Mouse (Mus musculus): ENCODE measurements around the gene Myzap.
"Not testable (repeated sequence)": the region's sequence is repeated elsewhere in the genome, so short reads cannot be mapped to it uniquely, and the experiment has no call there.

Gene Myzap

DNA sequence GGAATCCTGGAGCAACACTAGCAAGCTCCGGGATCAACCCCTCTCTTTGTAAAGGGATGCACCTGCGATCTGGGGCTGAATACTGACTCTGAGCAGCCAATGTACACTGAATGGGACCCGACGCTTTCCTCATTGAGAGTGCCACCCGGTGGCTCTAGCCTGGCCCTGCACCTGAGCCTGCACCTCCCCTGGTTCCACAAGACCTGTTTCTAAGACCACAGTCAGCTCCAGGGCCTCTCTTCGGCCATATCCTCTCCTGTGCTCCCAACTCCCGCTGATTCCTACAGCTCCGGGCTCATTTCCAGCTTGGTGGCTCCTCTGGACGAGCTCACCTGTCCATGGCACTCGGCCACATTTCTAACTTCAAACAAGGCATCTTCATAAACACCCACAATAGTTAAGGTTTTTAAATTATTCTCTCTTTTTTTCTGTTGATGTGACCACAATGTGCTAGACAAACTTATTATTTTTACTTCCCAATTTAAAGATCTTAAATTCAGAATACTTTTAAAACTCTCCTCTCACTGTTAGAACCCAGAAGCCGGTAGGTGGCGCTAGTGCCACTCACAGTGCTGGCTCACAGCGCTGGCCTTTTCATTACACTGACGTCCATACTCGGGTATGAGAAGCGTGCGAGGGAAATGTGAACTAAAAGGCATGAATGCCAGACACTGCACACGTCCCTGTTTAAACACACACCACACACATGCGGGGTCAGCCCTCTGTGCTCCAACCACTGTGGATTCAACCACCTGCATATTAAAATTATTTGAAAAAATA, 48.5 kb downstream of the Myzap start:
- peak; percentile 47 for DNase-seq (ENCODE audit: low spot score)

DNA sequence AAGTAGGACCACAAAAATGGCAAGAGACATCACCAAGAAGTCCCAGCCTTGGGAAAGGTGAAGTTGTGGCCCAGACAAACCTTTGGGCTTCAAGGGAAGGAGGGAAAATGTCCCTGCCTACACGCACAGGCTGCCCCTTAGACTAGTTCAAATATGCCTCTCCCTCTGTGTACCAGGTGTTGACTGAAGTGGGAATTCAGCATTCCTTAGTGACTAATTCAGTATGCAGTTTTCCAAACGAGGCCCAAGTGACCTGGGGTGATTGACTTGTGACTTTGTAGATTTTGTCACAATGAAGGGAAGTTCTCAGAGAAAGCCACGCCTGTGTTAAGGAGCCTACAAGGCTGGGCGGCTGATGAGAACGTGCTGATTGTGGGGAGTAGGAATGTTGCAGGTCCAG, 49.9 kb downstream of the Myzap start:
- DNase-seq (ENCODE audit: low spot score), result no peak

DNA sequence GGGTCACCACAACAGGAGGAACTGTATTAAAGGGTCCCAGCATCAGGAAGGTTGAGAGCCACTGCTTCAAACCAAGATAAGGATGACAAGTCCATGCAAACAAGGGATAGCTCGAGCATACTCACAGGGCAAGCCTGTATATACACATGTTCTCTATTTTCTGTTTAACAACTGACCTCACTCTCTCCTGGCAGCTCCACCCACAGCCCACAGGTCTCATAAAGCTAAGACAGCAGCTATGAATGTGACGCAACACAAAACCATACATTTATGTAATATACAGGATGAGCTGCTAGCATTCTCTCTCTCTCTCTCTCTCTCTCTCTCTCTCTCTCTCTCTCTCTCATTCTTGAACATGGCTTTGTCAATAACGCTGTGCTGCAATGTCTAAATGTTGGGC, 51.4 kb downstream of the Myzap start:
- no peak for DNase-seq (ENCODE audit: low spot score)

DNA sequence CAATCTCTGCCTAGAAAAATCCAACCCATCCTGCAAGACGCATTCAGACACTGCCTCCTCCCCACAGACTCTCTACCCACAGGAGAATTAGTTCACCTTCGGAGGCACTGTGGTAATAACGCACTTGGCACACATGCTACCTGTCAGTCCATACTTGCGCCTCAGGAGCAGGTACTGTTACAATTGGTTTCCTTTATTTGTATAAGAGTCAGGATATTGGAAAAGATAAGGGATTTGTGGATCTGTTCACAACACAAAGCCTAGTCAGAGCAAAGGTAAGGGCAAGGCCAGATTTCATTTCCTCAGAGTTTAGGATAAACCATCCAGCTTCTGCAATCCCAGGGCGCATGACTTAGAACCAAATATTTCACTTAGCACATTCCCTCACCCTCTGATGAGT, 56.4 kb downstream of the Myzap start:
- DNase-seq (ENCODE audit: low spot score), result no peak

DNA sequence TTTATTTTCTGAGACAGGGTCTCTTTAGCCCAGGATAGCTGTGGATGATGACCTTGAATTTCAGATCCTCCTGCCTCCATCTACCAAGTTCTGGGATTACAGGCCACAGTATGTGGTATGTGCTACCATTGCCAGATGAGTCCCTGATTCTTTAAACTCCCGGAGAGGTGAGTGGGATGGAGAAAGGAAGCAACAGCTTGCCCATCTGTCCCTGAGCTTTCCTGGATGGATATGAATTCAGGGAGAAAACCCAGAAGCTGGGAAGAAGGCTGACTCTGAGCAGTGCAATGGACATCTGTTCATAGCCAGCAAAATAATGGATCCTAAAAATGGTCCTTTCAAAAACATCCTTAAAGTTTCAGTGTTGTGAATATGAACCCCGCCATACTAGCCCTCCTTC, 57.1 kb downstream of the Myzap start:
- no peak for DNase-seq (ENCODE audit: low spot score)

DNA sequence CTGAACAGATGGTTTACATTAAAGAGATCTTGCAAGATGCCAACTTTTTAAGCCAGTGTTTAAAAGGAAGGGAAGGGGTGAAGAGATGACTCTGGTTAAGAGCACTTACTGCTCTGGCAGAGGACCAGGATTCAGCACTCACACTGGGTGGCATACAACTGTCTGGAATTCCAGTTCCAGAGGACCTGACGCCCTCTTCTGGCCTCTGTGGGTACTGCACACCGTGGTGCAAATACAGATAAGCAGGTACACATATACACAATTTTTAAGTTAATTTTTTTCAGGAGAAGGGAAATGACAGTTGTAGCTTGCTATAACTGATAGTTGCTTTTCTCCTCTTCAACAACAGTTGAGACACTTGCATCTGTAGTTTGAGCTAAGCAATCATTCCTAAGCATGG, 62.2 kb downstream of the Myzap start:
- no peak for DNase-seq (ENCODE audit: low spot score)

DNA sequence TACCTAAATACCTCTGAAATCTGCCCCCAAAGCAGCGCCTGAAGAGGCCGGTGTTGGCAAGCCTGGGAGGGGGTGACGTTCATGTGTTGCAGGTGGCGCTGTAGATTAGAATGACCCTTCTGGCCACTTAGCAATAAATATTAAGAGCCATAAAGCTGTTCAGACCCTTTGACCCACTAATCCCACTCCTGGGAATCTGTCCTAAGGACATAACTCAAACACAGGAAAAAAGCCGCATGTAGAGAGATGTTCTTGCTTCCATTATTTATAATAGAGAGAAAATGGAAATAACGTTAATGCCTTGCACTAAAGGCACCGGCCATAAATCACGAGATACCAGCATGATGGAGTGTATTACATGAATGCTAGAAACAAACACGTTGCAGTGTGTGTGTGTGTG, 64.7 kb downstream of the Myzap start:
- no peak for DNase-seq (ENCODE audit: low spot score)

DNA sequence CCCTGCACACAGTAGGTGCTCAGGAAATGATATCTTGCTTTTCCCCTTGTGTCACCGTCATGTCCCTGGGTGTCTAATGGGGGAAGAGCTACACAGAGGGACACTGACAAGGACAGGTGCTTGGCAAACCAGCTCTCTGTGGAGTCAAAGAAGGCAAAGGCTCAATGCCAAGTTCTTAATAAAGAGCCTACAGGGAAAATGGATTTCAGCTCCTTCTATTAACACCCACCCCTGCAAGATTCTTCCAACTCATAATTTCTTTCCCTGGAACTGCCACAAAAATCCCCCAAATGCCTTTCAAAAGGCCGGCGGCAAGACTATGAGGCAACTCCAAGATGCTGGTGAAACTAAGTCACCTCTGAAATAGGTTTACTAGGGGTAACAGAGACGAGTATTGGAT, 68.3 kb downstream of the Myzap start:
- no peak for DNase-seq (ENCODE audit: low spot score)

DNA sequence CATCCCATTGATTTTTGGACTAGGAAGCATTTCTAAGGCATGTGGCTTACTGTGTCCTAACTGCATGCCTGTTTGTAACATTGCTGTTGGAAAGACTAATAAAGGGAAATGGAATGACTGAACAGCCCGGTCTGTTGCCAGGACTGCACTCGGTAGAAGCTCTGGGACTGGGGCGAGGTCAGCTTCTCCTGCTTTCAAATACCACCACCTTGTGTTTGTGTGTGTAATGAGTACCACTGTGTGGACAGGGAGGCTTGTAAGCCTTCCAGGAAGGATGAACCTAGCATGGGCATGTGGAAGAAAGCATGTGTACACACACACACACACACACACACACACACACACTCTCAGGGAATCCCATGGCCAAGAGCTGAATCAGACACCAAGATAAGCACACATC, 72.3 kb downstream of the Myzap start:
- no peak for DNase-seq (ENCODE audit: low spot score)

DNA sequence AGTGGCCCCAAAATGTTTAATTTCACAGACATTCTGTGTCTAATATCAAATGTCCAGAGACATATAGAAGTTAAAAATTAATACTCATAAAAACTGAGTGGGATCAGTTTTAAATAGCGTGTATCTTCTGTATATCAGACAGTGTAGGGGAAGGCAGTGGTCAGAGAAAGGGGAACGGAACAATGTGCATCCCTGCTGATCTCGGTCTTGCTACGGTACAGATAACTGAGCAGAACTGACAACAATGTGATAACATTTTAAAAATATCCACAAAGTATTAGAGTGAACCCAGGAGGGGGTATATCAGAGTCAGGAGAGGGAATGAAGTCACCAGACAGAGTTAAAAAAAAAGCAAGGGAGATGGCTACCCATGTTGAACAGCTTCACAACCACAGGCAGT, 74.7 kb downstream of the Myzap start:
- DNase-seq (ENCODE audit: low spot score), result no peak

DNA sequence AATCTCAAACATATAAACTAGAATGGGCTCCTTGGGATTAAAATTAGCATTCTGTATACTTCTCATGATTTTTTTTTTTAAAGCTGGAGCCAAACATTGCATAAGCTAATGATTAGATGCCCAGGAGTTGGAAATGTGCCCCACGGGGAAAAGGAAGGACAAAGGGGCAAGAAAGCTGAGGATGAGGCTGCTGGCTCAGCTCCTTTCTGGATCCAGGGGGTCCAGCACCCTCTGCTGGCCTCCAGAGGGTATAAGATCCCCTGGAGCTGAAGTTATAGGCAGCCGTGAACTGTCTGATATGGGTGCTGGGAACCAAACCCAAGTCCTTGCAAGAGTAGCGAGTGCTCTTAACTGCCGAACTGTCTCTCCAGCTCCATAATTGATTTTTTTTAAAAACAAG, 76.3 kb downstream of the Myzap start:
- DNase-seq (ENCODE audit: low spot score), result no peak

DNA sequence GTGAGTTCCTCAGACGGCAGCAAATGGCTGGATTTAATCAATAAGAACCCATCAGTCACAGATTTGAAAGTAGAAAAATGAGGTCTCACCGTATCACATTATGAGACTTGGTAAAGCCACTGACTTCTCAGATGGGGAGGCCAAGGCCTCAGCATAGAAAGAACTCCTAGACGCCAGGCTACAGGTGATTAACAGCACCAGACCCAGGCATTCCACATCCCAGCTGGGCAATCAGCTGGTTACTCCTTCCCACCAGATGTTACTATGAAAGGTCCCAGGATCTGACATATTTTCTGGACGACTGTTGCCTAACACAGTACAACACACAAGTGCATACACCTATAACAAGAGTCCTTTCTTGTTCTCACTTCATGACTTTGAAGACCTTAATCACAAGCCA, 78.6 kb downstream of the Myzap start:
- DNase-seq (ENCODE audit: low spot score), result no peak

DNA sequence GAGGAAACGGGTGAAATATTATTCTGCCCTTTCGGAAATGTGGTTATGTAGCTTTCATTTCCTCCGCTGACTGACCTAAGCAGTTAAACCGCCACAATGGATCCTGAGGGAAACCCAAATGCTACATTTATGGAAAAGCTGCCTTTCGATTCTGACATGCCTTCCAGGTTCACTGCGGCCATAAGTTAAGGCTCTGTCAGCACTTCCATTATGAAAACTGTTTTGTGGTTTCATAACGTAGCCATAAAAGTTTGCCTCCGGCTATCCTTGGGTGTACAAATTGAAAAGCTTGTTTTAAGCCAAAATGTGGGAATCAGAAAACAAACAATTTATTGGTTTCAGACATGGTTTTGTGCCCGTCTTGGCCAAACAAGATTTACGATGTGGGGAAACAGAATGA, 79.3 kb downstream of the Myzap start:
- DNase-seq (ENCODE audit: low spot score), result no peak

DNA sequence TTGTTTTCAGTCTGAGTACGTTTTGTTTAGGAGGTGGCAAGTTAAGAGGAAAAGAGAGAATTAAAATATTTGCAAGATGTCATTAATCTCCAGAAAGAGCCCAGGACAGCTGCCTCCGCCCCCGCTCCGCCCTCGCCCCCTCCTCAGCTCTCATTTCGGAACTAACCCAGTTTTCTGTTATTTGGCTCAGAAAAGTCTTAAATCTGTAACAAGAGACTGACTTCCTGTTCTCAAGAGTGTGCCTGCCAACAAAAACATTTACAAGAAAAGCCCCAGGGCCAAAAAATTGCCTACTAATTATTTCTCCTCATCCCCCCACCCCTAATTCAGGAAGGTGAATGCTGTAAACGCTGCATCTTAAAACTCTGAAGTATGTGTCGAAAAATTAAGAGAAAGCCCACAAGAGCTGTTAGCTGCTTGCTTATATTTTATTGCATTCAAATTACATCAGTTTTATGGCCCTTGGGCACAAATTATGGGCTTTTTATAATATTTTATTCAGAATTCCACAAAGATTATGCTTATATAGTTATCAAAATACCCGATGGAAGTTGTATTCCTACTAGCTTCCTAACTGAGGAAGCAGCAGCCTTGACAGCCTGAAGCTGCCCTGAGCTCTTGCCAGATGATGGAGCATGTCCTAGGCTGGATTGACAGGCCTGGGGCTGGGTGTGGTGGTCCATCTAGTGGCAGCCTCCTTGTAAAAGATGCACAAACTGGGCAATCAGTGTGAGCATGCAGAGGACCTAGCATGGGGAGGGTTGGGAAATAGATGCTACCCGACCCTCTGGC, 93.6 kb downstream of the Myzap start:
- DNase-seq (ENCODE audit: low spot score), result no peak

DNA sequence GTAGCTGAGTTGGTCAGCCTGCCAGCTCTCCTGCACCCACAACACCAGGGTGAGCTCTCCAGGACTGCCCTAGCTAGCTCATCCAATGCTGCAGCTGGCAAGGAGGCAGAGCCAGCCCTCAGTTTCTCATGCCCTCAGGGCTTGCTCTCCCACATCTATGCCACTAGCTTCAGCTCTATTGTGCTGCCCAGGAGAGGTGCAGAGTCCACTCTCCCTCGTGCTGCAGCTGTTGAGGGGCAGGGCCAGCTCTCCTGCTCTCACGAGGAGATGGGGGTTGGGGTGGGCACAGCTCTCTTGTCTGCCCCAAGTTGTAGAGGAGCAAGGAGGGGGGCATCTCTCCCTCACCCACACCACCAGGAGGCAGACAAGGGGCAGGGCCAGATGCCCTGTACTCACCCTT, 95.5 kb downstream of the Myzap start:
- DNase-seq (ENCODE audit: low spot score), result no peak

DNA sequence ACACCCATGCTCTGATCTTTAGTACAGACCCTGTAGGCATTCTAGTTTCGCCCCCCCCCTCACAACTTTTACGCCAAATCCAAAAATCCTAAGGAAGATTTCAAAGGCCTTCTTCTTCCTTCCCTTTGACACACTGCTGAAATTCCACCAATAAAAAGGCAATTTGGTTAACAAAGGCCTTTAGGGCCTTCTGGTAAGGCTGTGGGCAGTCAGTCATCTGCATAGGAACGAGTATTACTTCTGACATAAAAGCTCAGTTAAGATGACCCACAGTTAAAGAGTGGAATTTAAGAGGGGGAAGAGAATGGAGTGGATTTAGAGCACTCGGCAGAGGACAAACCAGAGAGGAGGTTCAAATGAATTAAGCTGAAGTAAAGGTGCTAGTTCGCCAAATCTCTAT, 98.4 kb downstream of the Myzap start:
- no peak for DNase-seq (ENCODE audit: low spot score)

DNA sequence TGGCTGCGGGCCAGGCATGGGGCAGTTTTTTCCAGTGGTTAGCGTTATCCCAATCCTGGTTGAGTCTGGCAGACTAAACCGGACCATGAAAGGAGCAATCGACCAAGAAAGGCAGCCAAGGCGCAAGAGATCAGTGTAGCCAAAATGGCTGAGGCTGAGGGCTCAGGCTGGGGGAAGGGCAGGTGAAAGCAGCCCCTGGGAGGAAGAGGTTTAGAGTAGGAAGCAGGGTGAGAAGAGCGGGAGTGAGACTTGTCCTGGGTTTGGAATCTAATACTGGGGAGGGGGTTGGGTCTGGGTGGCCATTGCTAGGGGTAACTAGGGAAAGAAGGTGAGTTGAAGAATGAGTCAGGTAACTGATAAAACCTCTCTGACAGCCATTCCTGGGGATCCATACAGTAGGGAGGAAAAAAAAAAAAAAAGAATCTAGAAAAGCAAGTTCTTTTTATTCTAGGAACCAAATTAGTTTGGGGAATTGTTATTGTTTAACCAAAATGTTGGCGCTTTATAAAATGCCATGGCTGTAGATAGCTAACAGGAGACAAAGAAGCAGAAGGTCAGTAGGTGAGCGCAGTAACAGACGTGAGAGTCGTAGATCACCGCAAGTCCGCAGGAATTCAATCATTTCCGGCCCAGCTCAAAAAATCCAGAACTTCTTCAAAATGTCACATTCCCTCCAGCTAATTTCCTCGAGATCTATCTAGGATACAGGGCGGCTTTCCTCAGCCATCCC, 99.7 kb downstream of the Myzap start:
- no peak for DNase-seq (ENCODE audit: low spot score)

DNA sequence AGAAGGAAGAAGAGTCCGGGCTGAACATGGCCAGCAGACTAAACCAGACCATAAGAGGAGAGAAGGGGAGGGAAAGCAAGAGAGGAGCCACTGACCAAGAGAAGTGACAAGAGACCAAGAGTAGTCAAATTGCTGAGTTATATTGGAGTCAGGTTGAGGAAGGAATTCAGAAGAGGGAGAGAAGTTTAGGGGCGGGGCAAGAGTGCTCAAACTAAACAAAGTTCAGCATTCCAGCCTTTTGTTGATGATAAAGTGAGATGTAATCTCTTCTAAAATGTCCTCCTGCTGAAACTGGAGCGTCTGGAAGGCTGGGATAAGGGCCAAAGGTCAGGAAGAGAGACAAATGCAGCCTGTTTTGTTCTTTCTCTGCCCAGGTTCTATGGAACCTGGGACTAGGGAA, 102.1 kb downstream of the Myzap start:
- DNase-seq (ENCODE audit: low spot score), result no peak

DNA sequence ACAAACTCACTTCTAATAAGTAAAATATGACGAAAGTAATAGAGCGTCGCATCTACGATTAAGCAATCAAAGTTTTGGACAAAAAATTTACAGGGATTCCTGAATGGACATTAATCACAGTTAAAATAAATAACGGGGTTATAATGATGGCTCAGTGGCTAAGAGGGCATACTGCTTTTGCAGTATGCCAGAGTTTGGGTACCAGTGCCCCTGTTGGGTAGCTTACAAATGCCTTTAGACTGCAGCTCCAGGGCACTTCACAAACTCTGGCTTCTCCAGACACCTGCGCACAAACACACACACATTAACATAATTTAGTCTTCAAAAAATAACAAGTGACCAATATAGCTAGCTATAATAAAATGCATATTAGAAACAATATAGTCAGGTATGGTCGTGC, 106.0 kb downstream of the Myzap start:
- no peak for DNase-seq (ENCODE audit: low spot score)

DNA sequence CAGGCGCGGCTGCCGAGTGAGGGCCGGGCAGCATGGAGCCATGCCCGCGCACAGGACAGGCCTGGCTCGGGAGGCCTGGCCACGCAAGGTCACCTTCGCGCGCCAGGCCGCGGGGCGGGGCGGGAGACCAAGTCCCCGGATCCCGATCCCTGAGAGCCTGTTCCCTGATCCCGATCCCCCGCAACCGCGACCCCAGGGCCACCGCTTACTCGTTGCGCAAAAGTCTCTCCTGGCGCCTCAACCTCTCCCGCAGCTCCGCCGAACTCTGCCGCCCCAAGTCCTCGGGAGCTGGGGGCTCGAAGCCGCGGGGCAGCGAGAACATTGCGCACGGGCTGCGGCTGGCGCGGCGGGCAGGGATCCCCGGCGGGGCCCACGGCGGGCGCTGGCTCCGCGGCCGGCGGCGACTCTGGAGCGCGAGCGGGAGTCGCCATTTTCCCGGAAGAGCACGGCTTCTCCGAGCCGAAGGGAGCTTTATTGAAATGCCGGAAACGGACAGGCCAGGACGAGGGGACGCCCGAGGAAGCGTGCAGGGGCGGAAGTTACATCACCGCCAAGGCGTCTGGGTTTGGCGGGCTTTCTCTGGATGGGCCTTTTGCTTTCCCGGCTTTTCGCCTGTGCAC, 106.6 kb downstream of the Myzap start, which contains the start of gene Polr2m:
Gene Polr2m (minus strand): TSS at position 461 of the 620 bp plus-strand sequence.
- peak; percentile 84 for DNase-seq (ENCODE audit: low spot score)

DNA sequence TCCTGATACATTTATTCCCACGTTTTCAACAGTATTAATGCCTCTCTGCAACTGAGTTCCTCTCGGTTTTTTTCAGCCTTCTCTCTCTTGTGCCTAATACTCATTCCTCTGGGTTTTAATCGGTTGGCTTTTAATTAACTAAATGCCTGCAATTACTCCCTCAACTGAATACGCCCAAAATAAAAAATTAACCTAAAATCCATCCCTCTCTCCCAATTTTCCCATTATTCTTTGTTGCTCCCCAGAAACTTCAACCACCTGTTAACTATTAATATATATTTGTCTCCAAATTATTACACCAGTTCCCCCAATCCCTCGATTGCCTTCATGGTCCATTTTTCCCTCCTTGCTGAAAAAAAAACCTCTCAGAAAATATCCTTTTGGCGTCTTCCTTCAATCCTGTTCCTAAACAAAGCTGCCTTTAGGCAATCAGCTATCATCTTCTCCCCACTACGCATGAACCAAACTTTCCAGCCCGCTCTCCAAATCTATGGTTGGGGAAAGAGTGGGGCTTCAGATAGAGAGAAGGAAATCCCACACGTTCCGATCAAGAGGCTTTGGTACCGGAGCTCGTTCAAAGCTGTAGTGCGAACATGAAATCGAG, 107.2 kb downstream of the Myzap start:
- no peak for DNase-seq (ENCODE audit: low spot score)

DNA sequence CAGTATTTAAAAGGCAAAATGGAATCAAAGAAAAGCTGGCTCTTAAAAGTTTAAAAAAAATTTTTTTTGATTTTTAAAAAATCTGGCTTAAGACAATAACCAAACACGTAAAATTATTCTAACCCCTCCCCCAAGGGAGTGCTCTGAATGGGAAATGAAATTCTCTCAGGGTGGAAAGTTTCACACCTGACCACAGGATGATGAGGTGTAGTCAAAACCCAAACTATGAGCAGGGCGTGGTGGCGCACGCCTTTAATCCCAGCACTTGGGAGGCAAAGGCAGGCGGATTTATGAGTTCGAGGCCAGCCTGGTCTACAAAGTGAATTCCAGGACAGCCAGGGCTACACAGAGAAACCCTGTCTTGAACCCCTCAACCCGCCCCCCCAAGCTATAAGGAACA, 108.3 kb downstream of the Myzap start:
- DNase-seq (ENCODE audit: low spot score), result not testable (repeated sequence)
